Mouse (Mus musculus) lung, embryonic 16.5 days (tissue): Measurements from ENCODE around the gene St7l. TPM values are rescaled to one million over a fixed set of nuclear protein-coding genes. Genes with fewer than 3 reads are reported as not detected.

Experiments
- ATAC-seq: fragments of 200-750 bp; cut with Nextera tagmentation; 2 replicates; pipeline ENCODE4 v1.8.0; 2017; ENCODE audit warnings: low read depth, mild to moderate bottlenecking, moderate library complexity
- H3K27ac ChIP-seq: fragments of 300-500 bp; sonication (generic); 2 replicates; pipeline ENCODE4 v1.5.1; 2014; ENCODE audit warnings: mild to moderate bottlenecking, control low read depth, low read length
- H3K27me3 ChIP-seq: fragments of 300-500 bp; sonication (generic); 2 replicates; pipeline ENCODE4 v1.6.1; 2014; ENCODE audit warnings: low read depth, low read length, mixed read lengths; ENCODE audit not compliant: control insufficient read depth, insufficient read depth
- H3K36me3 ChIP-seq: fragments of 300-500 bp; sonication (generic); 2 replicates; pipeline ENCODE4 v1.6.1; 2014; ENCODE audit warnings: low read length; ENCODE audit not compliant: control insufficient read depth, insufficient read depth
- H3K4me1 ChIP-seq: fragments of 300-500 bp; sonication (generic); replicated peaks from 2 replicates; pipeline ENCODE4 v1.6.1; 2014; ENCODE audit warnings: low read length, mixed read lengths; ENCODE audit not compliant: control insufficient read depth, insufficient read depth
- H3K4me2 ChIP-seq: fragments of 300-500 bp; sonication (generic); 2 replicates; pipeline ENCODE4 v1.6.1; 2014; ENCODE audit warnings: low read depth, low read length, control low read depth
- H3K4me3 ChIP-seq: fragments of 300-500 bp; sonication (generic); 2 replicates; pipeline ENCODE4 v1.5.1; 2014; ENCODE audit warnings: mild to moderate bottlenecking, low read length, control low read depth
- H3K9ac ChIP-seq: fragments of 300-500 bp; sonication (generic); 2 replicates; pipeline ENCODE4 v1.6.1; 2014; ENCODE audit warnings: low read length, control low read depth
- H3K9me3 ChIP-seq: fragments of 300-500 bp; sonication (generic); 2 replicates; pipeline ENCODE4 v1.6.1; 2016; ENCODE audit warnings: low read length; ENCODE audit not compliant: control insufficient read depth
- WGBS: fragments of 180-500 bp; shearing (Covaris S2); extraction: QIAGEN DNeasy Blood & Tissue Kit; methylation state at CpG from one replicate; pipeline ENCODE4 v1.1.7; 2014; 5-methylcytosine and 5-hydroxymethylcytosine counted together
- polyA plus RNA-seq: library from polyadenylated mRNA; unstranded; fragments of >200 nt; fragmentation: Nextera tagmentation; extraction: Ambion mirVana; gene quantifications from 2 replicates; pipeline ENCODE4 v1.2.1, GENCODE M21; 2015

Gene St7l
- polyA plus RNA-seq, result 35.9 and 37.5 TPM in 2 replicates

- peak; percentile 98 for ATAC-seq
- Histone ChIP-seq H3K4me2 (peak within 1 kb of the TSS; percentile 84), H3K27me3 (no peaks in the 10 kb centered on the region), H3K9ac (peak within 1 kb of the TSS; percentile 98), H3K9me3 (no peaks in the 10 kb centered on the region), H3K4me1 (peaks cover 16% of the 10 kb centered on the region), H3K4me3 (peak within 1 kb of the TSS; percentile 99), H3K36me3 (no peaks in the 10 kb centered on the region; the same call in 1 of the 2 replicates), H3K27ac (peak within 1 kb of the TSS; percentile 99)
- WGBS, result under 1% methylated on average over 43 of the region's 43 CpGs
Observed at GRCm38 (mm10) chr3:104863786-104864650, at the start of gene St7l, which contains the start of gene Capza1. TSS of gene St7l (plus strand) at chr3:104864005. TSS of gene Capza1 (minus strand) at chr3:104864505.

GRCm38 (mm10) chr3:104814746-104815145, 49.1 kb upstream of the St7l start:
- H3K4me1 ChIP-seq, result peaks cover 20% of the 10 kb centered on the region
- no peak overlapping the region for H3K4me3 ChIP-seq
- H3K36me3 ChIP-seq, result no peaks in the 10 kb centered on the region
- no peak overlapping the region for H3K27ac ChIP-seq
- no peaks in the 10 kb centered on the region for H3K9me3 ChIP-seq
- no peaks in the 10 kb centered on the region for H3K27me3 ChIP-seq
- WGBS, result 100% methylated on average over 1 of the region's 1 CpGs
- no peak overlapping the region for H3K9ac ChIP-seq
- ATAC-seq, result no peak
- no peak overlapping the region for H3K4me2 ChIP-seq

GRCm38 (mm10) chr3:104815346-104815745, 48.5 kb upstream of the St7l start:
- no peak overlapping the region for H3K27ac ChIP-seq
- peaks cover 20% of the 10 kb centered on the region for H3K4me1 ChIP-seq
- no peak overlapping the region for H3K9ac ChIP-seq
- 76% methylated on average over 2 of the region's 2 CpGs for WGBS
- no peaks in the 10 kb centered on the region for H3K9me3 ChIP-seq
- H3K4me2 ChIP-seq, result no peak overlapping the region
- no peak for ATAC-seq
- no peak overlapping the region for H3K4me3 ChIP-seq
- no peaks in the 10 kb centered on the region for H3K27me3 ChIP-seq
- H3K36me3 ChIP-seq, result no peaks in the 10 kb centered on the region

GRCm38 (mm10) chr3:104816130-104816529, 47.7 kb upstream of the St7l start:
- Histone ChIP-seq H3K27ac (no peak overlapping the region), H3K4me3 (no peak overlapping the region), H3K36me3 (no peaks in the 10 kb centered on the region), H3K27me3 (no peaks in the 10 kb centered on the region), H3K4me2 (no peak overlapping the region), H3K9ac (no peak overlapping the region), H3K9me3 (no peaks in the 10 kb centered on the region), H3K4me1 (peaks cover 20% of the 10 kb centered on the region)
- ATAC-seq, result no peak
- 90% methylated on average over 7 of the region's 7 CpGs for WGBS

GRCm38 (mm10) chr3:104817481-104817990, 46.3 kb upstream of the St7l start:
- ATAC-seq, result peak; percentile 71
- WGBS, result under 1% methylated on average over 46 of the region's 46 CpGs
- H3K9me3 ChIP-seq, result no peaks in the 10 kb centered on the region
- H3K36me3 ChIP-seq, result no peaks in the 10 kb centered on the region
- H3K4me1 ChIP-seq, result peaks cover 20% of the 10 kb centered on the region
- H3K27me3 ChIP-seq, result no peaks in the 10 kb centered on the region
- peak overlapping the region; percentile 88 for H3K4me3 ChIP-seq
- H3K4me2 ChIP-seq, result peak overlapping the region; percentile 54
- peak overlapping the region; percentile 93 for H3K9ac ChIP-seq
- peak overlapping the region; percentile 94 for H3K27ac ChIP-seq

GRCm38 (mm10) chr3:104817991-104818748, 45.6 kb upstream of the St7l start, which contains the start of gene Mov10:
TSS of gene Mov10 (minus strand) at chr3:104818563.
- Histone ChIP-seq H3K4me2 (peak within 1 kb of the TSS; percentile 54), H3K4me3 (peak within 1 kb of the TSS; percentile 88), H3K4me1 (peaks cover 20% of the 10 kb centered on the region), H3K27me3 (no peaks in the 10 kb centered on the region), H3K36me3 (no peaks in the 10 kb centered on the region), H3K9ac (peak within 1 kb of the TSS; percentile 93), H3K9me3 (no peaks in the 10 kb centered on the region), H3K27ac (peak within 1 kb of the TSS; percentile 94)
- WGBS, result 0% methylated on average over 40 of the region's 40 CpGs
- ATAC-seq, result peak; percentile 88

GRCm38 (mm10) chr3:104818749-104819134, 45.1 kb upstream of the St7l start:
- Histone ChIP-seq H3K27me3 (no peaks in the 10 kb centered on the region), H3K9ac (peak overlapping the region; percentile 93), H3K4me1 (peaks cover 20% of the 10 kb centered on the region), H3K4me2 (peak overlapping the region; percentile 54), H3K4me3 (peak overlapping the region; percentile 88), H3K27ac (peak overlapping the region; percentile 94), H3K9me3 (no peaks in the 10 kb centered on the region), H3K36me3 (no peaks in the 10 kb centered on the region)
- WGBS, result 8% methylated on average over 3 of the region's 3 CpGs
- no peak for ATAC-seq

GRCm38 (mm10) chr3:104820426-104820825, 43.4 kb upstream of the St7l start:
- Histone ChIP-seq H3K27ac (no peak overlapping the region), H3K9me3 (no peaks in the 10 kb centered on the region)
- WGBS, result 65% methylated on average over 1 of the region's 1 CpGs

GRCm38 (mm10) chr3:104822413-104822812, 41.4 kb upstream of the St7l start:
- no peaks in the 10 kb centered on the region for H3K9me3 ChIP-seq
- H3K9ac ChIP-seq, result no peak overlapping the region
- H3K4me1 ChIP-seq, result peaks cover 7% of the 10 kb centered on the region
- no peak overlapping the region for H3K4me2 ChIP-seq
- ATAC-seq, result no peak
- no peaks in the 10 kb centered on the region for H3K27me3 ChIP-seq
- no peak overlapping the region for H3K4me3 ChIP-seq
- 67% methylated on average over 3 of the region's 3 CpGs for WGBS
- H3K36me3 ChIP-seq, result 0 out of 2 replicates have a peak, but pooled peaks cover 8% of the 10 kb centered on the region
- H3K27ac ChIP-seq, result no peak overlapping the region

More at GRCm38 (mm10) chr3:104820426-104820825, 43.4 kb upstream of the St7l start:
- peaks cover 20% of the 10 kb centered on the region for H3K4me1 ChIP-seq
- H3K4me2 ChIP-seq, result no peak overlapping the region
- H3K9ac ChIP-seq, result no peak overlapping the region
- H3K27me3 ChIP-seq, result no peaks in the 10 kb centered on the region
- no peak overlapping the region for H3K4me3 ChIP-seq
- H3K36me3 ChIP-seq, result no peaks in the 10 kb centered on the region
- ATAC-seq, result no peak
